Comparison of ENCODE assay signal across 9 mouse cellular contexts in the genomic region with DNA sequence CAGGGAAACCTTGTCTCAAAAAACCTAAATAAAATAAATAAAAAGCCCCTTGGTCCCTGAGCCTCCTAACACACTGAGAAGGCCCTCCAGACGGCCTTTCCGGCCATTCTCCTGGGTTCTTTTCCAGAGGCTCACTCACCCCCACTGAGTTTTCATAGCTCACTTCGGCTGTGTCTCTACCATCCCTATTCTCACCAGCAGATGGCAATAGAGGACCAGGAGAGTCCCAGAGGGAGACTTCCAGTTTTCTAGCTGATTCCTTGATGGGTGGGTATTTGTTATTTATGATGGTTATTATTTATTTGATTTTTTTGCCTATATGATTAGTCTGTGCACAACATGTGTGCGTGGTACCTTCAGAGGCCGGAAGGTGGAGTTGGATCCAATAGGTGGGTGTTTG. TPM values are rescaled to one million over a fixed set of nuclear protein-coding genes. Genes with fewer than 3 reads are reported as not detected.
DNase-seq lines count a peak whose midpoint lies in the region; ATAC-seq and TF ChIP-seq lines count a peak whose summit lies in the region.
"Had no signal": no experiment of that assay in that cellular context is flagged by ENCODE, and none has a peak within 500 bp of the region (broad histone marks: within the 10 kb centered on the region; RNA-seq: fewer than 3 reads in every experiment).

No protein-coding gene starts in this region.

- no peaks in the 10 kb centered on the region for H3K4me1 ChIP-seq in midbrain, embryonic 10.5 days
- no peaks in the 10 kb centered on the region for H3K4me1 ChIP-seq in midbrain, embryonic 13.5 days (replicated peaks)
- H3K4me1 ChIP-seq in intestine, embryonic 15.5 days (replicated peaks), result no peaks in the 10 kb centered on the region
- H3K4me1 ChIP-seq in limb, embryonic 14.5 days (ENCODE audit: control insufficient read depth, insufficient read depth, low read length), result no peaks in the 10 kb centered on the region

- H3K27me3 ChIP-seq in midbrain, embryonic 10.5 days (ENCODE audit: low read depth, poor library complexity, severe bottlenecking), result no peaks in the 10 kb centered on the region
- H3K27me3 ChIP-seq in midbrain, embryonic 13.5 days, result no peaks in the 10 kb centered on the region
- H3K27me3 ChIP-seq in intestine, embryonic 15.5 days (replicated peaks), result no peaks in the 10 kb centered on the region
- H3K27me3 ChIP-seq in limb, embryonic 14.5 days (ENCODE audit: control insufficient read depth, insufficient read depth, low read length), result no peaks in the 10 kb centered on the region

- H3K27ac ChIP-seq in midbrain, embryonic 10.5 days (replicated peaks), result no peak overlapping the region
- no peak overlapping the region for H3K27ac ChIP-seq in midbrain, embryonic 13.5 days
- H3K27ac ChIP-seq in intestine, embryonic 15.5 days, result no peak overlapping the region
- no peak overlapping the region for H3K27ac ChIP-seq in limb, embryonic 14.5 days (replicated peaks; ENCODE audit: low read depth, low read length)

- H3K36me3 ChIP-seq in midbrain, embryonic 10.5 days, result no peaks in the 10 kb centered on the region
- no peaks in the 10 kb centered on the region for H3K36me3 ChIP-seq in midbrain, embryonic 13.5 days
- H3K36me3 ChIP-seq in intestine, embryonic 15.5 days, result no peaks in the 10 kb centered on the region
- no peaks in the 10 kb centered on the region for H3K36me3 ChIP-seq in limb, embryonic 14.5 days (ENCODE audit: control insufficient read depth, insufficient read depth, low read length)

- ATAC-seq in midbrain, embryonic 13.5 days, result no peak
- ATAC-seq in intestine, embryonic 15.5 days, result peak; percentile 40; the same call in 1 of the 2 replicates
- no peak for ATAC-seq in limb, embryonic 14.5 days (ENCODE audit: low FRiP score, low read depth)

- H3K9ac ChIP-seq in midbrain, embryonic 13.5 days (replicated peaks), result no peak overlapping the region
- no peak overlapping the region for H3K9ac ChIP-seq in intestine, embryonic 15.5 days
- H3K9ac ChIP-seq in limb, embryonic 14.5 days (ENCODE audit: low read depth, low read length, severe bottlenecking), result no peak overlapping the region

- H3K4me3 ChIP-seq in midbrain, embryonic 10.5 days, result no peak overlapping the region
- no peak overlapping the region for H3K4me3 ChIP-seq in midbrain, embryonic 13.5 days (replicated peaks)
- no peak overlapping the region for H3K4me3 ChIP-seq in intestine, embryonic 15.5 days (replicated peaks)
- no peak overlapping the region for H3K4me3 ChIP-seq in limb, embryonic 14.5 days (replicated peaks; ENCODE audit: low read length)

- H3K9me3 ChIP-seq in midbrain, embryonic 10.5 days (replicated peaks), result no peaks in the 10 kb centered on the region
- no peaks in the 10 kb centered on the region for H3K9me3 ChIP-seq in midbrain, embryonic 13.5 days
- no peaks in the 10 kb centered on the region for H3K9me3 ChIP-seq in intestine, embryonic 15.5 days
- H3K9me3 ChIP-seq in limb, embryonic 14.5 days (ENCODE audit: control insufficient read depth, low read length), result no peaks in the 10 kb centered on the region

- 37% methylated on average over 5 of the region's 5 CpGs for WGBS in midbrain, embryonic 10.5 days
- 34% methylated on average over 5 of the region's 5 CpGs for WGBS in midbrain, embryonic 13.5 days
- WGBS in intestine, embryonic 15.5 days, result 25% methylated on average over 5 of the region's 5 CpGs
- WGBS in limb, embryonic 14.5 days, result 26% methylated on average over 5 of the region's 5 CpGs

- peak; percentile 49 for DNase-seq in midbrain, embryonic 10.5 days (ENCODE audit: low spot score)
- peak; percentile 87 for DNase-seq in adrenal gland, postnatal 10 days
- DNase-seq in embryo, embryonic 11.5 days (ENCODE audit: low read depth, low spot score), result peak; percentile 61
- DNase-seq in limb, embryonic 14.5 days (ENCODE audit: low spot score), result peak; percentile 73
- peak; percentile 82 for DNase-seq in retina, postnatal 1 day
- DNase-seq in urinary bladder, postnatal 14 days (ENCODE audit: low spot score), result peak; percentile 79

- no peak for TF ChIP-seq POLR2A in limb, embryonic 14.5 days (IDR thresholded peaks at IDR 0.05; ENCODE audit: borderline replicate concordance, extremely low read depth, insufficient read depth, insufficient read length)

- H3K4me2 ChIP-seq in midbrain, embryonic 13.5 days (replicated peaks), result no peak overlapping the region
- no peak overlapping the region for H3K4me2 ChIP-seq in intestine, embryonic 15.5 days (replicated peaks)
- H3K4me2 ChIP-seq in limb, embryonic 14.5 days (replicated peaks; ENCODE audit: low read depth, low read length, severe bottlenecking), result no peak overlapping the region

RNA-seq across cellular contexts. Expression of a gene that starts 11.3 kb away (rescaled TPM):
- 0.20 and 0.32 TPM in 2 replicates for polyA plus RNA-seq in midbrain, embryonic 10.5 days (2016; fragmentation: Nextera tagmentation; extraction: Ambion mirVana)
- polyA plus RNA-seq in midbrain, embryonic 13.5 days (2015; fragmentation: Nextera tagmentation; extraction: Ambion mirVana), result 0.22 TPM in 2 replicates
- total RNA-seq in adrenal gland, postnatal 10 days (2021), result under 1 TPM; 0.36 to 0.48 TPM
- polyA plus RNA-seq in intestine, embryonic 15.5 days (2015; fragmentation: Nextera tagmentation; extraction: Ambion mirVana), result 0.14 TPM in 1 of 2 replicates, not detected in the other
- 0.08 and 0.26 TPM in 2 replicates for polyA plus RNA-seq in limb, embryonic 14.5 days (2012; rRNA removed)
- not detected in 2 replicates for polyA plus RNA-seq in limb, embryonic 14.5 days (2014; fragmentation: Nextera tagmentation; extraction: Ambion mirVana)

RNA-seq across cellular contexts. Expression of a gene that starts 26.0 kb away (rescaled TPM):
- not detected in 2 replicates for polyA plus RNA-seq in midbrain, embryonic 10.5 days (2016; fragmentation: Nextera tagmentation; extraction: Ambion mirVana)
- polyA plus RNA-seq in midbrain, embryonic 13.5 days (2015; fragmentation: Nextera tagmentation; extraction: Ambion mirVana), result not detected in 2 replicates
- not detected for total RNA-seq in adrenal gland, postnatal 10 days (2021)
- polyA plus RNA-seq in intestine, embryonic 15.5 days (2015; fragmentation: Nextera tagmentation; extraction: Ambion mirVana), result 0.43 and 0.54 TPM in 2 replicates
- 0.06 and 0.14 TPM in 2 replicates for polyA plus RNA-seq in limb, embryonic 14.5 days (2012; rRNA removed)
- 0.19 and 0.22 TPM in 2 replicates for polyA plus RNA-seq in limb, embryonic 14.5 days (2014; fragmentation: Nextera tagmentation; extraction: Ambion mirVana)
- total RNA-seq: gastrocnemius, adult 8-10 months had no signal

RNA-seq across cellular contexts. Expression of a gene that starts 52.2 kb away (rescaled TPM):
- polyA plus RNA-seq in midbrain, embryonic 10.5 days (2016; fragmentation: Nextera tagmentation; extraction: Ambion mirVana), result not detected in 2 replicates
- polyA plus RNA-seq in midbrain, embryonic 13.5 days (2015; fragmentation: Nextera tagmentation; extraction: Ambion mirVana), result not detected in 2 replicates
- total RNA-seq in adrenal gland, postnatal 10 days (2021), result not detected
- 0.06 TPM in 1 of 2 replicates, not detected in the other for polyA plus RNA-seq in intestine, embryonic 15.5 days (2015; fragmentation: Nextera tagmentation; extraction: Ambion mirVana)
- not detected in 2 replicates for polyA plus RNA-seq in limb, embryonic 14.5 days (2012; rRNA removed)
- polyA plus RNA-seq in limb, embryonic 14.5 days (2014; fragmentation: Nextera tagmentation; extraction: Ambion mirVana), result not detected in 2 replicates
- total RNA-seq: gastrocnemius, adult 8-10 months had no signal

RNA-seq across cellular contexts. Expression of a gene that starts 52.9 kb away (rescaled TPM):
- 13.8 and 14.4 TPM in 2 replicates for polyA plus RNA-seq in midbrain, embryonic 10.5 days (2016; fragmentation: Nextera tagmentation; extraction: Ambion mirVana)
- polyA plus RNA-seq in midbrain, embryonic 13.5 days (2015; fragmentation: Nextera tagmentation; extraction: Ambion mirVana), result 8.3 and 11.3 TPM in 2 replicates
- total RNA-seq in adrenal gland, postnatal 10 days (2021), result 10 to 100 TPM; 19.8 to 26.5 TPM
- polyA plus RNA-seq in intestine, embryonic 15.5 days (2015; fragmentation: Nextera tagmentation; extraction: Ambion mirVana), result 16.1 and 16.6 TPM in 2 replicates
- polyA plus RNA-seq in limb, embryonic 14.5 days (2012; rRNA removed), result 40.0 and 52.7 TPM in 2 replicates
- polyA plus RNA-seq in limb, embryonic 14.5 days (2014; fragmentation: Nextera tagmentation; extraction: Ambion mirVana), result 27.4 and 28.6 TPM in 2 replicates
